Mouse (Mus musculus) spleen, adult 10 weeks (tissue): ENCODE data around the gene Pomt1. TPM values are rescaled to one million over a fixed set of nuclear protein-coding genes. Genes with fewer than 3 reads are reported as not detected.

Experiments
- polyA plus RNA-seq: library from polyadenylated mRNA; stranded (reverse); fragments of 350-450 nt; fragmentation: Illumina TruSeq; extraction: RNeasy Lipid Tissue Mini Kit (QIAGEN cat#74804); gene quantifications from one replicate; pipeline ENCODE4 v1.2.3, GENCODE M21; 2015; ENCODE audit warnings: low replicate concordance; ENCODE audit not compliant: insufficient read depth

Pomt1 gene
- polyA plus RNA-seq = 10.0 TPM

DNA sequence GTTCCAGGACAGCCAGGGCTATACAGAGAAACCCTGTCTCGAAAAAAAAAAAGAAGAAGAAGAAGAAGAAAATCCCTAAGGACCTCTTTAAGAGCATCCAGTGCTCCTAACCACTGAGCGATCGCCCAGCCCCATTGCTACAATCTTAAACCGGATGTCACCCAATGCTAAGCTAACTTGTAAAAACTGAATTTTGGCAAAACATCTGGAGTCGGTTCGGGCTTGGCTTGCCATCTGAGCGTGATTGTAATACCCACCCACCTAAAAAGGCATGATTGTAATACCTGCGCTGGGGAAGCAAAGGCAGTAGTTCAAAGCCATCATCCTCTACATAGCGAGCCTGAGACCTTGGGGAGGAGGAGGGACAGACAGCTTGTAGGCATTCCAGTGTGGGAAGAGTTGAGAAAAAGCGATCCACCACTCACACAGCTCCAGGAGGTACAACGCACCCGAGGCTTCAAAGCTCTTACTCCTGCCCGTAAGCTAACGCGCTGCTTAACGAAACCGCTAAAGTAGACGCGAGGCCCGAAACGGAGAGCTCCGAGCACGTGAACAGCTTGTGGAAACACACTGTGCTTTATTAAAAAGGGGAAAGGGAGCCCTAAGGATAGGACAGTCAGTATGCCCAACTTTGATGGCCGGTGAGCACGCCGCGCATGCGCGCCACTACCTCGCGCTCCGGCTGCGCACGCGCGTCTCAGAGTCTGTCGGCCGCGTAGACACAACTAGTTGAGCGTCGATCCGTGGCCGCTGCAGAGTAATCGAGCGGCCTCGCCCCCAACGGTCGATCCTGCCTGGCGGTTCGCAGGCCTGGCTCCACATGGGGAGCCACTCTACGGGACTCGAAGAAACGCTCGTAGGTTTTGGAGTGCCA, at the start of gene Pomt1:
TSS of gene Pomt1 (plus strand) at position 705 of the 874 bp plus-strand sequence.

DNA sequence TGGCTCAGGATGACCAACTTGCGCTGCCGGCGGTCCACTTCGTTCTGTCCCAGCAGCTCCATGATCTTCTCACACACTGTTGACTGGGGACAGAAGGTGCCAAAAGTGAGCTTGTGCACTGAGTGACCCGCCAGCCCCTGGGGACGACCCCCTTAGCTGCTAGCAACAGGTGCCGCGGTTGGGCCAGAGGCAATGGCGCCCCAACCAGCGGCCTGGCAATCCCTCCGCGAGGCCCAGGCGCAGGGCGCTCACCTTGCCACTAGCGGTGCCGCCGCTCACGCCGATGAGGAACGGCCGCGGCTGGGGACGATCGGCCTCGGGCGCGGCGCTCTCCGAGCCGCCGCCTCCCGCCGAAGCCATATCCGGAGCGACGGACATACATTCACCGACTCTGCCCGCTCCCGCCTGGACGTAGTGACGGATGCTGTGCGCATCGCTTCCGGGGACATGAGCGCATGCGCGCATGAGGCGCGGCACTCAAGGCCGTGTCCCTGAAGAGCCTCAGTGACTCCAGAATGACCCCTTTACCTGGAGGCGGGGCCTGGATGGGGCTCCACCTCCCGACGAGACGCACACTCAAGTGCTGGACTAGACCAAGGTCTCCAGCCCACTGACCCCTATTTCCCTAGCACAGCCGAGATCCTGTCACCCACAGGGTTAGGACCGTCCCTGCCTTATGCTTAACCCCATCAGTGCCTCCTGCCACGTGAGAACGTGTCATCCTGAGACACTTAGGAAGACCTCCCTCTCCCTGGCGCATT, 23.4 kb downstream of the Pomt1 start, which contains the start of gene Uck1:
TSS of gene Uck1 (minus strand) at position 503 of the 761 bp plus-strand sequence.

DNA sequence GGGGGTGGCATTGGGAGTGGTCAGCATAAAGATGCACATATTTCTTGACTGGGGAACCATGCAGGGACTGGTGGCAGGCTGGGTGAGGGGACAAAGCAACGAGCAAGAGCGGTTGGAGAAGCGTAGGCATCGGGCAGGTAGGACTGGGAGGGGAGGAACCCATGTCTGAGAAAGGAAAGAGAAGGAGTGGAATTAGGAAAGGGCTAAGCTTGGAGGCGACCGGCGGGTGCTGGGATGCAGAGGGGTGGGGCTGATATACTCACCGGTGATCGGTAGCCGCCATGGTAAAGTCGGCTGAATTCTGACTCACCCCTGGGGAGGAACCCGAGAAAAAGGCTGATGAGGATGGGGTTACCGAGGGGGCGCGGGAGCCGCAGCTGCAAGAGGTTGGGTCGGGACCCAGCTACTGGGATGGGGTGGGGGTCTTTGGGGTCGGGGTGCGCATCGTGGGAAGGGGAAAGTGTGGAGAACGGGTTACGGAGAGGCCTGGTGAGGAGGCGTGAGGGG, 51.0 kb downstream of the Pomt1 start, which contains the start of gene Golga2:
TSS of gene Golga2 (plus strand) at position 51 of the 507 bp plus-strand sequence.

DNA sequence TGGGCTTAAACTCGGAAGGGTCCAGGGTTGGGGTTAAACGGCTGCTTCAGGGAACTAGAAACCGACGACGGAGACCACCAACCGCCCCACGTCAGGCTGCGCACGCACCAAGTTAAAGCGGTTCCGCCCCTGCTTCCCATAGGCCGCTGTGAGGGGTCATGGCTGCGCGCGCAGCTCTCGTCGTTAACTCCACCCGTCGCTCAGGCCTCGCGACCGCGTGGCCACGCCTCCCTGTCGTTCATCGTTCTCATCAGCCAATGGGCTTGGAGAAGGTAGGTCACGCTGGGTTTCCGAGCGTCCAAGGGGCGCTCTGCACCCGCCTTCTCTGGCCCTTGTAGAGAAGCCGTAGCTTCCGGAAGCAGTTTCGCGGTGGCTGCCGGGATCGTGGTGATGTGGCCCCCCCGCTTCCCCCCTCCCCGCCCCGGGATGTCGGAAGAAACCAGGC, 51.6 kb downstream of the Pomt1 start, which contains the start of gene Swi5:
TSS of gene Swi5 (minus strand) at position 153 of the 445 bp plus-strand sequence.

Other genes with a start within 250 kb of the Pomt1 start
- gene Fam78a, start 151.7 kb upstream of the Pomt1 start, polyA plus RNA-seq = 28.3 TPM
- gene Plpp7, start 141.1 kb upstream of the Pomt1 start, polyA plus RNA-seq = 0.22 TPM
- 36.5 TPM for gene Prrc2b, start 85.5 kb upstream of the Pomt1 start, polyA plus RNA-seq
- gene Uck1, start 23.6 kb downstream of the Pomt1 start, polyA plus RNA-seq = 41.0 TPM
- gene Golga2, start 50.8 kb downstream of the Pomt1 start, polyA plus RNA-seq = 45.4 TPM
- 264 TPM for gene Swi5, start 51.5 kb downstream of the Pomt1 start, polyA plus RNA-seq
- gene Ciz1, start 115.7 kb downstream of the Pomt1 start, polyA plus RNA-seq = 93.7 TPM
- 1.8 TPM for gene Dnm1, start 116.7 kb downstream of the Pomt1 start, polyA plus RNA-seq
- 15.2 TPM for gene 1110008P14Rik, start 145.3 kb downstream of the Pomt1 start, polyA plus RNA-seq
- gene Lcn2, start 151.7 kb downstream of the Pomt1 start, polyA plus RNA-seq = 8.3 TPM
- gene Ptges2, start 159.3 kb downstream of the Pomt1 start, polyA plus RNA-seq = 6.1 TPM
- 3.5 TPM for gene Naif1, start 213.9 kb downstream of the Pomt1 start, polyA plus RNA-seq
- 8.4 TPM for gene Slc25a25, start 214.9 kb downstream of the Pomt1 start, polyA plus RNA-seq